ENCODE assay signal across 30 mouse cellular contexts in the genomic region with DNA sequence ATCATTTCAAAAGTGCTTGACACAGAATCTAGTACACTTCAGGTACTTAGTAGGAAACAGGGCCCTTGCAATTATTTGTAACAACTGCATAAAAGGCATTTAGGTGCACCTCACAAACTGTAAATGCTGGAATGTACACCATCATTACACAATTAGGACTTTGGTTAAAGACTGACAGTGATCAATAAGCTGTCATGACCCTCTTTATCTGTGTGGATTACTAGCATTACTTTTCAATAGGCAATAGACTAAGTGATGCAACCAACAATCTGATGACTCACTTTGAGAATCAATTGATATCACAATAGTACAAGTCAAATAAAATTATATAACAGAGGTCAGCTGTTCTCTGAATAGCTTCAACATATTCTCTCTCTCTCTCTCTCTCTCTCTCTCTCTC.
"Had no signal": no experiment of that assay in that cellular context is flagged by ENCODE, and none has a peak within 500 bp of the region (broad histone marks: within the 10 kb centered on the region; RNA-seq: fewer than 3 reads in every experiment).

No protein-coding gene starts in this region.

- H3K4me2 ChIP-seq: limb, embryonic 12.5 days; limb, embryonic 13.5 days; limb, embryonic 15.5 days; liver, embryonic 13.5 days; liver, embryonic 15.5 days; lung, embryonic 14.5 days; lung, embryonic 15.5 days; midbrain, embryonic 11.5 days; midbrain, embryonic 12.5 days; midbrain, embryonic 13.5 days; midbrain, embryonic 15.5 days; neural tube, embryonic 12.5 days; neural tube, embryonic 13.5 days had no signal

- H3K36me3 ChIP-seq: limb, embryonic 10.5 days; limb, embryonic 12.5 days; limb, embryonic 13.5 days; limb, embryonic 15.5 days; liver, embryonic 13.5 days; liver, embryonic 15.5 days; lung, embryonic 15.5 days; midbrain, embryonic 10.5 days; midbrain, embryonic 12.5 days; midbrain, embryonic 13.5 days; midbrain, embryonic 15.5 days; neural tube, embryonic 12.5 days; neural tube, embryonic 13.5 days had no signal

- H3K4me3 ChIP-seq: left cerebral cortex, adult 2 months; limb, embryonic 10.5 days; limb, embryonic 12.5 days; limb, embryonic 13.5 days; limb, embryonic 15.5 days; liver, embryonic 13.5 days; liver, embryonic 15.5 days; lung, embryonic 15.5 days; megakaryocyte, embryonic 14.5 days; midbrain, embryonic 10.5 days; midbrain, embryonic 12.5 days; midbrain, embryonic 13.5 days; midbrain, embryonic 15.5 days; myocyte; neural tube, embryonic 12.5 days; neural tube, embryonic 13.5 days had no signal

- H3K9me3 ChIP-seq: limb, embryonic 10.5 days; limb, embryonic 12.5 days; limb, embryonic 13.5 days; limb, embryonic 15.5 days; liver, embryonic 13.5 days; liver, embryonic 15.5 days; lung, embryonic 15.5 days; megakaryocyte, embryonic 14.5 days; midbrain, embryonic 10.5 days; midbrain, embryonic 12.5 days; midbrain, embryonic 13.5 days; midbrain, embryonic 15.5 days; neural tube, embryonic 12.5 days; neural tube, embryonic 13.5 days had no signal

- H3K4me1 ChIP-seq: liver, embryonic 13.5 days; midbrain, embryonic 10.5 days; midbrain, embryonic 12.5 days; midbrain, embryonic 13.5 days; midbrain, embryonic 15.5 days; neural tube, embryonic 12.5 days; neural tube, embryonic 13.5 days had no signal

- DNase-seq: left cerebral cortex, postnatal 4 days; liver, embryonic 13.5 days; lung, adult 18-20 months; lung, adult 2 months; lung, embryonic 14.5 days; lung, postnatal 10 days; lung, postnatal 14 days; lung, postnatal 36 days; lung, postnatal 4 days; midbrain, embryonic 14.5 days had no signal

- H3K27ac ChIP-seq: left cerebral cortex, adult 2 months; limb, embryonic 10.5 days; limb, embryonic 12.5 days; limb, embryonic 13.5 days; limb, embryonic 15.5 days; liver, embryonic 13.5 days; liver, embryonic 14.5 days; liver, embryonic 15.5 days; lung, embryonic 15.5 days; macrophage; midbrain, embryonic 10.5 days; midbrain, embryonic 12.5 days; midbrain, embryonic 13.5 days; midbrain, embryonic 15.5 days; neural tube, embryonic 12.5 days; neural tube, embryonic 13.5 days had no signal

- H3K9ac ChIP-seq: limb, embryonic 12.5 days; limb, embryonic 13.5 days; limb, embryonic 15.5 days; liver, embryonic 13.5 days; liver, embryonic 14.5 days; liver, embryonic 15.5 days; lung, embryonic 14.5 days; lung, embryonic 15.5 days; midbrain, embryonic 12.5 days; midbrain, embryonic 13.5 days; midbrain, embryonic 15.5 days; neural tube, embryonic 12.5 days; neural tube, embryonic 13.5 days had no signal

- ATAC-seq: lung, postnatal 0 days; midbrain, embryonic 13.5 days; midbrain, embryonic 15.5 days; midbrain, embryonic 16.5 days had no signal

- H3K27me3 ChIP-seq: limb, embryonic 12.5 days; limb, embryonic 13.5 days; limb, embryonic 15.5 days; liver, embryonic 13.5 days; liver, embryonic 15.5 days; lung, embryonic 15.5 days; megakaryocyte, embryonic 14.5 days; midbrain, embryonic 12.5 days; midbrain, embryonic 13.5 days; midbrain, embryonic 15.5 days; neural tube, embryonic 12.5 days; neural tube, embryonic 13.5 days had no signal
